Mouse (Mus musculus): ENCODE measurements at regions not wholly inside any gene's neighbourhood (a gene's known extent, or its start where the extent isn't known, plus 50 kb on each side); places are given as distances from the start of the nearest gene placed in this dataset.
A peak's percentile ranks its signal among the peaks of the same experiment; 100 is the strongest.

DNA sequence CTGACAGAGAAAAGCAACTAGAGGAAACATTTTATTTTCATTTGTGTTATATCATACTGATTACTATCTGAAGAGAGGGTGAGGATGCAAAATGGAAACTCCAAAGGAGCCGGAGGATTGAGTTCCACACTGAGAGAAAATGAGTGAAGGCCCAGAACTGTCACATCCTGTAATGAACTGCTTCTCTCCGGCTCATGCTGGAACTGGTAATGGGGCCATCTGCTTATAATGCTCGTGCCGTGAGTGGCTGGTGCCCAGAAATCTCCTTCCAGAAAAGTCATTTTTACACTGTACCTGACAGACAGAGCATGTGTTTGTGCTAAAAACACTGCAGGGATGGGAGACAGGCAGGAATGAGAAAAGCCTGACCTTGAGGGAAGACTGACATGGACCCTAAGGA is 483.5 kb upstream of the Pkdcc start:
- DNase-seq: no peak

DNA sequence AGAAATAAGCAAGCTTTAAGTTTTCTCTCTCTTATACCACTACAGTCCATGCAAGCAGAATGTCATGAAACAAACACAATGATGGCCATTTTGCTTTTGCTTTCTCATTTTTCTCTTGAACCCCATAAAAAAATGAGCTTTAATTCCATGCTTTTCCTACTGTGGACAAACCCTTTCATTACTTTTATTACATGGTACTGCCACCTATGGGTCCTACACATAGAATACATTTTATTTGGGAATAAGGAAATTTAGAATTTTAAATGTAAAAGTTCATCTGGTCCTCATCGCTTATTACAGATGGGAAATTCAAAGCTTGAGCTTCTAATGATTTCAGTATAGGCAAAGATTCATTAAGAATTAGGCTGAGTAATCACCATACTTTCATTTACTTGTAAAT is 472.6 kb upstream of the Pkdcc start:
- no peak for DNase-seq

DNA sequence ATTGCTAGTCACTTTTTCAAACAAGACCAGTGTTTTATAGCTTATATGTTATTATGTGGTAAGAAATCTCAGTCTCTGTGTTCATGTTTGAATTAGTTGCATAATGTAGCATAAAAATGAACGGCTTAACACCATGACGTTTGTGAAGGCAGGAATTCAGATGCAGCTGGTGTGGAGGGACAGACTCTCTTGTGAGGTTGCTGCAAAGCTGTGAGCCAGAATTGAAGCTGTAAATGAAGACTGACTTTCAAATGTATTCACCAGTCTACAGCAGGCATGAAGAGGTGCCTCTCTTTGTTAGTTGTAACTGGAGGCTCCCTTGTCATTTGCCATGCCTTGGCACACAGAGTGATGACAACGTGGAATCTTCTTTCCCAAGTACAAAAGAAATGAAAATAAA is 457.7 kb upstream of the Pkdcc start:
- DNase-seq: no peak

DNA sequence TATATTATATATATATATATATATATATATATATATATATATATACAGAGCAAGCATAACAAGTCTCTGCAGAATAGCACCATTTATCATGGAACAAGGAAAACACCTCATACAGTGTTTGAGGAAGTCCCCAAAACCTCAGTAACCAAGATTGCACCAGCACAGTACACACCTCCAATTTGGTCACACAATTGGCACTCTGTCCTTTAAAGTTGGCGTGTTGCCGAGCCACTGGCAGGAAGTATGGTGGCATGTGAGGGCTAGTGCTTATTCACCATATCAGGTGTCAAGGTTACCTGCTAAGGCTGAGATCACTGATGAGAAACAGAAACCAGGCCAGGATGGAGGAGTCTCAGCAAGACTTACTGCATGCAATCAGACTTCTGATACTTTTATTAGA is 436.0 kb upstream of the Pkdcc start:
- DNase-seq: no peak

DNA sequence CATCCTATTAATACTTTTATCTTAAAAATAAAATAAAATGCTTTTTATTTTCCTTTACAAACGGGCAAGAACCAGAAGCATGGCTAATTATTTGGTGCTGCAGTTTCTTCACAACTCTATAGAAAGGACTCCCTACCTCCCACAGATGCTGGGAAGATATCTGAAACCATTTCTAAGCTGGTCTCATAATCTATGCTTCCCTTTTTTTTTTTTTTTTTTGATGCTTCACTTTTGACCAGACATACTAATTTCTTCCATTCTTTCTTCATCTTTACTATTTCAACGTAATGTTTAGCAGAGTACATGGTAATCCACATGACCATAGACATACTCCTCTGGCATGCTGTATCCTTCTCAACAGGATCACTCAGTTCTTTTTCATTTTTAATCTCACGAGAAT is 393.0 kb upstream of the Pkdcc start:
- DNase-seq: no peak

DNA sequence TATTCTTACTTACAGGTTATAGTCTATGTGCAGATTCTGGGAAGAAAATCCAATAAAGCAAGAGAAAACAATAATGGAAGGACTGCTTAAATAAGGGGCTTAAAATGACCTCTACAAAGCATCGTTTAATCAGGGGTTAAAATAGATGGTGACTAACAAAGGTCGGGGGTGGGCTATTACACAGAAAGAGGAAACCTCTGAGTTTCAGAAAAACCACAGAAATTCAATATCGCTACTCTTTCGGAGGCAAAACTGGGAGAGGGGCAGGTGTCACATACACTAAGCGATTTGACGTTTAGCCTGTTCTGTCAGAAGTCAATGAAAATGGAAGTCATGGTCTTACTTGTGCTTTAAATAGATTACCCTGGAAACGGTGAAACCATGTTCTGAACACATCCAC is 391.0 kb upstream of the Pkdcc start:
- DNase-seq: no peak

DNA sequence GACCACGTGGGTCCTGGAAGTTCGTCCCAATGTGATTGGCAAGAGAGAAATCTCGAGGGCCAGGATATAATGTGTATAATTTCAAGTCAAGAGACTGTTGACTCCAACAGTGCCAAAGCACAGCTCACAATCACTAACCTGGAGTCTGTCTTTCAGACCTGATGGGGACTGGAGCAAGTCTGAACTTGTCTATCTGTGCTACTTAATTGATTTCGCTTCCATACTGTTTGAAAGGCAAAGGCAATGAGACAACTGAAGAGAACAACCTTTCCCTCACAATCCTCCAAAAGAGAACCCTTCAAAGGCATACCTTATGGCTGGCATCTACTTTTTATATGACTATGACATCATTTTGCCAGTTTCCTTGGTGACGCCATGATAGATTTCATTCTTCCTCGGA is 390.5 kb upstream of the Pkdcc start:
- DNase-seq: no peak

DNA sequence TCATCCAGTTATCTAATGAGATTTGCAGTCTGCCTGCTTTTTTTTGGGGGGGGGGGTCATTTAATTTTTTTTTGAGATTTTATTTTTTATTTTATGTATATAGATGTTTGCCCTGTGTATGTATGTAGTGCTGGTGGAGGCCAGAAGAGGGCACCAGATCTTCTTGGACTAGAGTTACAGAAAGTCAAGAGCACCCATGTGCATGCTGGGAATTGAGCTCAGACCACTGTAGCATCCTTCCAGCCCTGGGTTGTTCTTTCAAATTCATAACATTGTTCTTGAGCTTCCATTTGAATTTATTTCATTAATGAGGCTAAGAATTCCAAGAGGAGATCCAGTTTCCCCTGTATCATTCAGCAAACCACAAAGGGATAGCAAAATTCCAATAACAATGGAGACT is 387.9 kb upstream of the Pkdcc start:
- DNase-seq: peak; percentile 17

DNA sequence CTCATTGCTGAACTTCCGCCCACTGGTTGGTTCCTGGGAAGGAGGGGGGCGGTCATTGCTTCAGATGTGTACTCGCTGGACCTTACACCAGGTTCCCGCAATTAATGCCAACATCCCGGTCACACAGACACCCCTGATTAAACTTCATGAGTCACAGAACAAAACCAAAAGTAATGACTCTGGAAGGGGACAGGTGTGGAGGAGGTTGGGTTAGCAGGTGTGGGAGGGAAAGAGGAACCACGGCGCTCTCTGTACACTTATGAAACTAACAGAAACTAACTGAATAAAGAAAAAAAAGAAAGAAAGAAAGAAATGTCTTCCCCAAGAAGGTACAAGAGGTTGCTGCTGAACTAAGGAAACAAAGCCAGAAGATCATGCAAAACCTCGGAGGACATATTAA is 387.3 kb upstream of the Pkdcc start:
- no peak for DNase-seq

DNA sequence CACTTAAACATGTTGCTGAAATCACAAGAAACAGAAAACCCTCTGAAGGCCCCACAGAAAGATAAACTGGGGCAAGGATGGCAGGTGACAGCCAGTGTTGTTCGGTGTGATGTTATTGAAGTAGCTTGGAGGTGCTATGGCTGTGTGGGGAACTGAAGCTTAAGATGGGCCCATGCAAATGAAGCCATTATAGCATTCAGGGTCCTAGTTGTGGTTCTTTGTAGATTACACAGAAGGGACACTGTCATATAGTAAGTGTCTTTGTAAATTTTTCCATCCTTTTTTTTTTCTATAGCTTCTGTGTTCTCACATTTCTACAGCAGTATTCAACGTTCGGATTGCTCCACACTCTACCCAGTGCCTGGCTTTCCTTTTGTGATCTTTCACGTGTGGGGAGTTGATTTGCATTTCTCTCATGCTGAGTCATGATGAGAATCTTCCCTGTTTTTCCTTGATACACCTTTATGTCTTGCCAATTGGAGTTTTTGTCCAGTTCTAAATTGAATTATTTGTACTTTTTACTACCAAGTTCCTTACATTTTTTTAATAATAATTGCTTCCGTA is 386.6 kb upstream of the Pkdcc start:
- DNase-seq: no peak

DNA sequence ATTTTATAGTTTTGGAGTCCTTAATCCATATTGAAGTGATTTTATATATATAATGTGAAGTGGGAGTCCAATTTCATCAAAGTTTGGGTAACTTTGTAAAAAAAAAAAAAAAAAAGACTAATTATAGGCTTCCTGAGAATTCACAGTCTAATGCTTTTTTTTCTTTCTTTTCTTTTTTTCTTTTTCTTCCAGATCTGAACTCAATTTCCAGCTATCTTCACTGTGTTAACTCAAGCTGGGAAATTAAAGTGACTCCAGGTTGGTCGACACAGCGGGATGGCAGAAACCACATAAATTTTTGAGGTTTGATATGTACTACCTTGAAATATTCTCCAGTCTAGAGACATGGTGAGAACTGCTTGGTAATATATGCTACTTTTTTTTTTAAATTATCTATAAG is 385.7 kb upstream of the Pkdcc start:
- no peak for DNase-seq

DNA sequence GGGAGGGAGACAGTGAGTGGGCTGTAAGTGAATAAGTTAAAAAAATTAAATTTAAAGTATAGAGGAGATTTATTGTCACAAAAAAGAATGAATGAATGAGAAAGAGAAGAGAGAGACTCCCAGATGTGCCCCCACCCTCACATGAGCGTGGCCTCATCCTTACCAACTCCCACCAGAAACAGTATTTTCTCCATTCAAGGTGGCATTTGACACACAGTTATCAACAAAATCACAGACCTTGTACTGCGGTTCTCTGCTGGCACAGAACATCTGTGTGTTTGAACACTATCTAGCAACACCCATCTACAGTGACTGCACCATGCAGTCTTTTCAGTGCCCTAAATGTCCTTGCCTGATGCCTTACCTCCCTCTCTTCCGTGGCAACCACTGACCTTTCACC is 380.9 kb upstream of the Pkdcc start:
- no peak for DNase-seq

DNA sequence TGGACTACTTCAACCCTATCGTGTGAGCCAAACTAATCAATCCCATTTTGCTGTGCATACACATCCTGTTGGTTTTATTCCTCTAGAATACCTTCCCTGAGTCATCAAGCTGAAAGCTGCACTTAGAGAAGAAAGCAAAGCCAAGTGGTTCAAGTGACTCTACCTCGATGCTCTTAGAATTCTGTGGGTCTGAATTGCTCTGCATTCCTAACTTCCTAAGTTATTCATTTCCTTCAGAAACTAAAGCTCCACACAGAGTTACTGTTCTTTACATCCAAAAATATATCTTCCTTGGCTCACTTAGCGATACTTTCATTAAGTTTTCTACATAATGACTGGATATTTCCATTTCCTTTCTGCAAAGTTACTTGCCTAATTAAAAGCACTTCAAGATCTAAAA is 379.0 kb upstream of the Pkdcc start:
- DNase-seq: no peak

DNA sequence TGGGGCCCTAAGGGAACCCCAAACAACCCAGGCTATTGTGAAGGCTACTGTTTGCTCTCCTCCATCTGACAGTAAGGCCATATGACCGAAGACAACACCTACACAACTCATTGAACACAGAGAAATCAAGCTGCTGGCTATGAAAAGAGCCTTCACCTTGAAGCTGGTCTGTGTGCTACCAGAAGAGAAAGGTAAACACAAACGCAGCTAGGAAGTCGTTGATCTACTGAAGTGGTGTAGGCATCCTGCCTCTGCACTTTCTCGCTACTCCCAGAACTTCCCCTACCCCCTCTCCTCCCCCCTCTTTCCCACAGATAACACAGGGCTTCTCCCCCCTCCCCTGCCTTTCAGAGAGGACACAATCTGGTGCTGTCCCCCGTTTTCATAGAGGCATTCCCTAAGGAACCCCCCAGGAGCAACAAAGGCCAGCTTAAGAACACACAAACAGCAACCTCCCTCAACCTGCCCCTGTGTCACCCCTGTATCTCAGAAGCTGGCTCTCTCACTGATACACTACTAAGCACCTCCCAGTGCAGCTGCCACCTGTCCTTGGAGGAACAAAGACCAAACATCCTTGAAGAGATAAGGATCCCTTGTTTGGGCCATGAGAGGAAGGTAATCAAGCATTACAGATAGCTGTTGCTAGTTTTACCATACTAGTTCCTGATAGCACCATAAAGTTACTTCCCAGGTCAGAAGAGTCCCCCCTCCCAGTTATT is 368.2 kb upstream of the Pkdcc start:
- no peak for DNase-seq

DNA sequence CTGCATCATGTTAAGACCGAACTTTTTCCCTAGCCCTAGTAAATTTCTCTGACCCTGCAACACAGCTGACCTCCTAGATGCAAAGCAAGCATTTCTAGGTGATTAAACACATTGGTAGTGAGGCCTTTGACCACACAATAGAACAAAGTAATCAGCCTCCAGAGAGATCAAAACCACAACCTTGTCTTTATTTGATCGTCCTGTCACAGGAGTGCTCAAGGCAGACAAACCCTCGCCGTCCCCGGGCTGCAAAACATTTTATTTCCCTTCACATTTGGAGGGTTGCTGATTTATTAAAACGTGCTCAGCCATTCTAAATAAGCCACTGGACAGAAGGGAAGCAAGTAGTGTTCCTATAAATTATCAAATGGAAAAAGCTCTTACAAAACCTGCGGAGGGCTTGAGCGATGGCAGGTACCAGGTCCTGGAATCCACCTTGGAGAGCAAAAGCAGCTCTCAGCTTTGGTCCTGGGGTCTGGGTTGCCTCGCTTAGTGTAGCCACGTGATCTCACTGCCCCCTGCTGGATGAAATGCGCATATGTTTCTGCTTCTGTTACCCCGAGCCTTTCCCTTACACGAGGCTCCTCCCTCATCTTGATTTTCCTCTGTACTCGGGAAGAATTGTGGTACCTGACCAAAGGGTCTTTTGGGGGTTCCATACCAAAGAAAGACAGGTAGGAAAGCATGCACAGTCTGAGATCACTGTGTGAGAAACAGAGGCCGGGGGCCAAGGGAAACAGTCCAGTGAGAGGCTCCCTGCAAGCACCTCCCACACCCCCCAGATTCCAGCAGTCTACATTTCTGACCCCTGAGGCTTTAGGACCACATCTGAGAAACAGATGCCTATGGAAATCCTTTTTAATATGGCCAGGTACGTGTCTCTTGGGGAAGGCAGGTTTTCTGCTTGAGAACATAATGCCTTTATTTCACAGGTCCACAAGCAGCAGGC is 357.6 kb upstream of the Pkdcc start:
- DNase-seq: peak; percentile 89

DNA sequence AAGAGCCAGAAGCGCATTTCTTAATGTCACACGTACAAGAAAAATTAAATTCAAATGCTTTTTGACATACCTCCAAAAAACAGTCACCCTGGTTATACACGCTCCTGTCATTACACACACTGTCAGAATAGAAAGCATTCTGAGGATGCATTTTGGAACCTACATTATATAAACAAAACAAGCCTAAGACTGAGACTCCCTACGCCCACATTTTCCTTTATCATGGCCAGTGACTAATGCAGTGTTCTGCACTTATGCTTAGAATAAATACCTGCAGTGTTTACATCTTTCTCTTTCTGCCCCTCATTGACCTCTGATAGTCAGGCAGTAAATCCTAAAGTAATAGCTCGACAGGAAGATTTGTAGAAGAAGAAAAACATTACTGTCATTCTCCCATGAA is 354.7 kb upstream of the Pkdcc start:
- DNase-seq: no peak

DNA sequence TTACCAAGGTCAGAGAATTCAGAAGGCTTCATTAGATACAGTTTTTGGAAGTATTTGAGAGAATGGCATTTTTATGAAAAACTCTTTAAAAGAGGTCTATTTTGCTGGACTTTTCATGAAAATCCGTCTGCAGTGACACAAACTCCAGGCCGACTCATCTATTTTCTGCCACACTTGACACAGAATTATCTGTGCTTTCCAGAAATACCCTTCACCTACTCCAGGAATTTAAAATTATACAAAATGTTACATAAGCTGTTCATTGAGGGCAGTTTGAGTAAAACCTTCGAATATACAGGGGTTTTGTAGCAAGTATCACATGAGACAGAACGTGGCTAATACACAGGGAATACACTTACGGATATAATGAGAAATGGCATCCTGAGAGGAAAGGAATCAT is 354.1 kb upstream of the Pkdcc start:
- no peak for DNase-seq

DNA sequence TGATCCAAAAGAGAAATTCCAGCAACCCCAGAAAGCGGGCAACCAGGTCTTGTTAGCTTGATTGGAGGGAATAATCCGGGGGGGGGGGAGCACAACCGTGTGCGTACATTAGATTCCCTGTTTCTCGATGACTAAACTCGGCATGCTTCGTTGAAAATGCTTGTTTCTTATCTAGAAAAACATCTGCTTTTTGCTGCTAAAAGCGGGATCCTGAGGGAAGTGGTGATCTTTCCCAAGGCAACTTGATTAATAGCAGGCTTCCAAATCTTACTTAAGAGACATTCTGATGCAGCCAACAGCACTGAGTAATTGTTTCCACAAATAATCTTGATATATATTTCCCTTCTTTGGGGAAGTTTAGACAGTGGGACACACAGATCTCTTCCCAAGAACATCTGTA is 338.0 kb upstream of the Pkdcc start:
- no peak for DNase-seq

DNA sequence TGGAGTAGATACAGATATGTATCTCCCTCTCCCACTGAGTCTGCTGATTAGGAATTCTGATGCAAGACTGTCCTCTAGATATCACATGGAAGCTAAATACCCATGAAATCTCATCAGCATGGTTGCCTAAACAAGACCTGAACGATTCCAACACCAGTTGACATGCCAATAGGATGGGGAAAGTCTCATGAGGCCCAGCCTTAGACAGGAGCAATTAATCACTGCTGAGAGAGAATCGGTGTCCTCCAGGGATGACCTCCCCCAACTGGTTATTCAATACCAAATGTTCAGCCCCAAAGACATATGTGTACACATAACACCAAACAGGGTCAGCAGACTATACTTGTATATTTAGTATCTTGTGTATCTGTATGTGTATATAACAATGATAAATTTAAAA is 314.5 kb upstream of the Pkdcc start:
- DNase-seq: no peak

DNA sequence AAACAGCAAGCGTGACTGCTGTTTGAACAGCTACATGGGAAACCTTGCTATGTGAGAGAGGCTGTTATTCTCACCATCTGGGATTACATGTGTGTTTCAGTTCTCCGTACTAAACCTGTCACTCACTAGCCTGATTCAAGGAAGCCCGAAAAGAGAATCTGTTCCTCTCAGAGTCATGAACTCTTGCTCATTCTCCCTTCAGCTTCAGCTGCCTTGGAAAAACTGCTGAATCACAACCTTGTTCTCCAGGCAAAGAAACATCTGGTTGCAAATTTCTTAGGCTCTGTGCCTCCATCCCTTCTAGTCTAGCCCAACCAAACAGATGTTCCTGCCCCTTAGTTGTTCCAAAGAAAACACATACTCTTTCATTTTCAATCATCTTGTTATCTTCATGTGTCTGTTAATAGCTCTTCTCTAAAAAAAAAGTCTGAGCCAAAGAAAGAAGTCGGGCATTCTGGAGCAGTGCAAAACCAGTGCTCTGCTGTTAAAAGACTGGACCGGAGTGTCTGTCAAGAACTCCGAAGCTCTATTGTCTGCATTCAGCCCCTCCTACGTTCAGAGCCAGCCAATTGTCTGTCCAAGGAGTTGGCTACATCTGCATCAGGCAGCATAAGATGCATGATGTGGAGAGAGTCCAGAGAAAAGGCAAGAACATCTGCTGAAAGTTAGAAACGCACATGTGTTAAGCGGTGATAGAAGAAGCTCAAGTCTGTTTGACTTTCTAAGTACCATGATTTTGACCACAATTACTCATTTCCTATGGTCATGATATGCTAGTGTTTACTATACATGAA is 313.8 kb upstream of the Pkdcc start:
- no peak for DNase-seq

DNA sequence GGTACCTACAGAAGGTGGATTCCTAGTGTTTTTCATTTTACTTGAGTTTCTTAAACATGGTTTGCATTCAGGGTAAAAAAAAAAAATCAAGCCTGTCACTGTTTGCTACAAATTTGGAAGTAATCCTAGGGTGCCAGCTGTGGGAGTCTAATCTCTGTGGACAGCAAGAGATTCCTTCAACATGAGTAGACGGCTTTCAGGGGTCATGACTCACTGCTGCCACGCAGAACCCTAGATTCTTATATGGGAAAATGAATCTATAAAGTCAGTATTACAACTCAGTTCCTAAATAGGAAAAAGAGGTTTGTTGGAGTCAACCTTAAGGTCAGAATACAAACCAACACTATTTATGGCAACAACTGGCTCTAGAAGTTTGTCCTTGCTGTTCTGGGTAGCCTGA is 310.1 kb upstream of the Pkdcc start:
- DNase-seq: no peak

DNA sequence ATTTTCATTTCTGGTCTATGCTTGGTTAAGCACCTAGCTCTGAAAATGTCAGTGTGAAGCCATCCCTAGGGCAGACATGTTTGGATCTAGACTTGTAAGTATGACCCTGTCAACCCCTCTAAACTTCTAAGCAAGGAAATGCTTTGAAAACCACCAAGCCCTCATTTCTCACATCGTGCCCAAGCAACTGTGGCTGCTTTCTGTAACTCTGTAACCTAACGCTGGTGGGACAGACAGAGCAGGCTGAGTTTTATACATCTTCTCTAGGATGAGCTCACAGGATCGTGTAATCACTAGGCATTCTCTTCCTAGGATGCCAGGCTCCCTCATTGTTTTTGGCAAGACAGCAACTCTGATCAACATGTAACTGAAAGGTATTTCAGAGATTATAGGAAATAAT is 309.6 kb upstream of the Pkdcc start:
- DNase-seq: no peak

DNA sequence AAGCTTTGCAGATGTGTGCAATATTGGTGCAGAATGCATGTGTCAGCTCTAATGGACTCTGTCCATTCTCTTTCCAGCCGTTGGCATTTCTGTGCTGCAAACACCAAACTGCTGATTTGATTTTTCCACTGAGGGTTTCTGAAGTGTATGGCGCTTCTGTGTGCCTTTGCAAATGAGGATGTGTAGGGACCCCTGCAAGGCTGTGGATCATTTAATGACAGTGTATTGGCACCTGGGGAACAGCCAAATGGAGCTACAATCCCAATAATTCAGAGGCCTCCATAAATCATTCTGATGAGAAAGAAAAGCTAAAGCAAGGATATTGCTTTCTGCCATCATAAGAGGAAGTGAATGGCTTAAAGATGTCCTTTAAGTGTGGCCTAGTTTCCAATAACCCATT is 305.9 kb upstream of the Pkdcc start:
- no peak for DNase-seq
